Mouse (Mus musculus) megakaryocyte, embryonic 14.5 days (primary cell): ENCODE data around the gene Nrtn. TPM values are rescaled to one million over a fixed set of nuclear protein-coding genes. Genes with fewer than 3 reads are reported as not detected.

Source experiments
- H3K27me3 ChIP-seq: replicated peaks from 2 replicates; pipeline ENCODE3; 2012; ENCODE audit warnings: inconsistent platforms
- H3K36me3 ChIP-seq: replicated peaks from 2 replicates; pipeline ENCODE3; 2012; ENCODE audit warnings: low read length, inconsistent platforms, mixed read lengths
- H3K4me1 ChIP-seq: 2 replicates; pipeline ENCODE4 v1.6.1; 2012; ENCODE audit warnings: inconsistent platforms
- H3K4me3 ChIP-seq: replicated peaks from 2 replicates; pipeline ENCODE3; 2012; ENCODE audit warnings: moderate library complexity, mild to moderate bottlenecking, inconsistent platforms
- H3K9me3 ChIP-seq: 2 replicates; pipeline ENCODE4 v1.6.1; 2012; ENCODE audit warnings: inconsistent platforms
- FLI1 ChIP-seq: IDR thresholded peaks from 2 replicates; pipeline ENCODE4 v1.6.1; 2012; ENCODE audit warnings: low read length, inconsistent platforms, mixed read lengths
- GATA1 ChIP-seq: IDR thresholded peaks from 3 replicates; pipeline ENCODE4 v1.6.1; 2012; ENCODE audit warnings: mixed read lengths, low read length, inconsistent platforms, borderline replicate concordance
- polyA plus RNA-seq: library from polyadenylated mRNA; stranded (reverse); fragments of >175 nt; gene quantifications from 2 replicates; pipeline ENCODE4 v1.2.3, GENCODE M21; 2012; ENCODE audit warnings: low replicate concordance; ENCODE audit not compliant: insufficient read depth

Nrtn gene
- polyA plus RNA-seq, 1 experiment, result 2.0 TPM

DNA sequence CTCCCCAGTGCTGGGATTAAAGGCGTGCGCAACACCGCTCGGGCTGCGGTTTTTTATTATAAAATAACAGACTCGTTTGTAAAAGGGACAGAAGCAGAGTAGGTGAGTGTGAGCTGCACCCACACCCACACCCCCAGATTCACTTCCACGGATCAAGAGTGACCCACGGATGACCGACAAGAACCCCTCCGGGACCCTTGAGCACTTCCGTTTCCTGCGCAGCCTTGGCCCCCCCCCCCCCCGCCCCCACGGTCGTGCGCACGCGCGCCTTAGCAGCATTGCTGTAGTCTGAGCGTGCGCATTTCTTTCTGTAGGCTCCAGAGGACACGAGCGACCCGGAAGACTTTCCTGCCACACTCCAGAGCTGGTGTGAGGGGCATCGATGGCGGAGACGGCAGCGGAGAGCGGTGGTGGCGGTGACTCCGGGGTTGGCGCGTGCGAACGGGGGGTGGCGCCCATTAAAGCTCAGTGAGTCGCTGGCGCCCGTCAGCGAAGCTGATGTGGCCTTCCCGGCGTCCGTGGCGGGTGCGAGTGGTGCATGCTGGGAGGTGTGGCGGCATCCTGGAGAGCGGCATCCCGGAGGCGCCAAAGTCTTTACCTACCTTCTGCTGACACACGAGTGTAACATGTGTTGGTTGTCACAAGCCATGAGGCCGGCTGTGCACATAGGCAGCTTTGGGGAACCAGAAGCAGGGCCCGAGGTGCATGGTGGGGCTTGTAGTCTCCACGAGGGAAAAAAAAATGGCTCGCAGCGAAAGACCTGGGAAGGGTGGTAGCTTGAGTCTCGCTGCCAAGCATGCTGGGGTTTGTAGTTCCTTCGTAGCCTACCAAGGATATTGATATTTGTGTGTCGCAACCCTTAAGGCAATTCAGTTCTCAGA is 7.4 kb upstream of the Nrtn start, which contains the start of gene Dus3l:
Dus3l (plus strand) TSS at position 284 of the 881 bp plus-strand sequence.
- peaks cover 52% of the 10 kb centered on the region for H3K4me1 ChIP-seq
- H3K27me3 ChIP-seq, result peaks cover 10% of the 10 kb centered on the region
- no peaks in the 10 kb centered on the region for H3K9me3 ChIP-seq
- peak within 1 kb of the TSS; percentile 100 for H3K4me3 ChIP-seq
- peaks cover 34% of the 10 kb centered on the region for H3K36me3 ChIP-seq
- TF ChIP-seq FLI1 (no peak), GATA1 (no peak)

DNA sequence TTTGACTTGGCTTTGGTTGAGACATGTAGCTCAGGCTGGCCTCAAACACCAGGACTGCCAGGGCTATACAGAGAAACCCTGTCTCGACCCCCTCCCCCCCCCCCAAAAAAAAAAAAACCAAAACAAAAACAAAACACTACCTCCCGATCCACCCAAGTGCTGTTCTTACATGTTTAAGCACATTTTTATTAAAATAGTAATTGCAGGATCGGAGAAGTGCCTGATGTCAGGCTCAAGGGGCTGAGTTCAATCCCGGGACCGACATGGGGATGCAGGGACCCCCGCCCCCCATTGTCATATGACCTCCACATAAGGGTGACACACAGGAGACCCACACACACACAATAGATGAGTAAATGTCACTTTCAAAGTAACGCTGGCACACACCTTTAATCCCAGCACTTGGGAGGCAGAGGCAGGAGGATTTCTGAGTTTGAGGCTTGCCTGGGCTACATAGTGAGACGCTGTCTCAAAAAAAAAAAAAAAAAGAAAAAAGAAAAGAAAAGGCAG is 6.5 kb upstream of the Nrtn start:
- peaks cover 18% of the 10 kb centered on the region for H3K27me3 ChIP-seq
- H3K36me3 ChIP-seq, result peaks cover 24% of the 10 kb centered on the region
- peak overlapping the region; percentile 100 for H3K4me3 ChIP-seq
- no peak for TF ChIP-seq GATA1
- no peak for TF ChIP-seq FLI1
- no peaks in the 10 kb centered on the region for H3K9me3 ChIP-seq
- peaks cover 61% of the 10 kb centered on the region for H3K4me1 ChIP-seq

DNA sequence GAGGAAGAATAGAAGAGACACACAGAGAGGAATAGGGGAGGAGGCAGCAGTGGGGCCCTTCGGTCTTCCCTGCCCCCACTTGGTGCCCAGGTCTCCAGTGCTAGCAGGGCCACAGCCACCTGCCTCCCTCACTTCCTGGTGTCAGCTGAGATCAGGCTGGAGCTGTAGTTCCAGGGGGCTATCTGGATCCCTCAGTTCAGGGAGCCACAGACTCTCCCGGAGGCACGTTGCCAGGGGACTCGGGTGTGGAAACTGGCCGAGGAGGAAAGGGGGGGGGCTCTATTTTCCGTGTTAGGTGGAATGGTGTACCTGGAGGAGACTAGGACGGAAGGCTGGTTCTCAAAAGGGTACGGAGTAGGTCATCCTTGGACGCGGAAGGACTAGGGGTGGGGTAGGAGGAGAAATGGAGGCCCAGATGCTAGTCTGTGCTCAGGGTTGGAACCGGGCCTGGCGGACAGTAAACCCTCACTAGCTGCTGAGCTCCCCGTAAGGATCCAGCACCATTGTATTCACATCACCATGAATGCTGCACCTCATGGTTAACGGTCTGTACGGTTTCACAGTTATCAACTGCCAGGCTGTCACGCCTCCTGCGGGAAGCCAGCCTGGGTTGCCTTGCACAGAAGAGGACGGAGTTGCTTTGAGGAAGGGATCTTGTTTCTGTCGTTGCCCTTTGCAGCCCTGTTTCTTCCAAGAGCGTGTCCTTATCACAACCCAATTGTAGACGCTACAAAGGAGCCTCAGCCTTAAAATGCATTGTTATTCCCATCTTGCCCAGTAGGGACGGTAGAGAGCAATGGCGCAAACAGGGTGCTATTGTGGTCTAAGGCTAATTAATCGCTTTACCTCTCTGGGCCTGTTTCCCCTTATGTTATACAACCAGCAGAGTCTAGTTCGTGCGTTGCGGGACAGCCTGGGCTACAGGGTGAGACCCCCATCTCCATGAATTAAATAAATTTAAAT is 5.7 kb upstream of the Nrtn start:
- peaks cover 17% of the 10 kb centered on the region for H3K36me3 ChIP-seq
- peaks cover 22% of the 10 kb centered on the region for H3K27me3 ChIP-seq
- H3K4me1 ChIP-seq, result peaks cover 64% of the 10 kb centered on the region
- TF ChIP-seq FLI1 (no peak), GATA1 (no peak)
- peak overlapping the region; percentile 93 for H3K4me3 ChIP-seq
- H3K9me3 ChIP-seq, result no peaks in the 10 kb centered on the region

DNA sequence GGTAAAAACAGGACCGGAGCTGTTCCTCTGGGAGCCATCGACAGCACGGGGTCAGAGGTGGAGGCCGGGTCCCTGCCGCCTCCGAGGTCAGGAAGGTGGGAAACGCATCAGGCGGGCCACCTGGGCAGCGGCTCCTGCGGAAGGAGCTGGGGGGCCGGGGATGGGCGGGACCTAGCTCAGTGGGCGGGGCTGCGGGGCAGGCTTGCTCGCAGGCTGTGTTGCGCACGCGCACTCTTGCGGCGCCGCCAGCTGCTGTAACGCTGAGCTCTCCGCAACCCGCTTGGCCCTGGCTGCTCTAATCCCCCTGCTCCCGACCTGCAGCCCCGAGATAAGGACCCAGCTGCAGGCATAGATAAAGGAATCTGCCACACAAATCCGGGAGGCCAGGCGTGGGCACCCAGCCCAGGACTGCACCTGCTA is 4.7 kb upstream of the Nrtn start:
- TF ChIP-seq GATA1, result no peak
- no peak for TF ChIP-seq FLI1
- Histone ChIP-seq H3K4me1 (peaks cover 72% of the 10 kb centered on the region), H3K4me3 (peak overlapping the region; percentile 93), H3K36me3 (peaks cover 7% of the 10 kb centered on the region), H3K27me3 (peaks cover 28% of the 10 kb centered on the region), H3K9me3 (no peaks in the 10 kb centered on the region)

DNA sequence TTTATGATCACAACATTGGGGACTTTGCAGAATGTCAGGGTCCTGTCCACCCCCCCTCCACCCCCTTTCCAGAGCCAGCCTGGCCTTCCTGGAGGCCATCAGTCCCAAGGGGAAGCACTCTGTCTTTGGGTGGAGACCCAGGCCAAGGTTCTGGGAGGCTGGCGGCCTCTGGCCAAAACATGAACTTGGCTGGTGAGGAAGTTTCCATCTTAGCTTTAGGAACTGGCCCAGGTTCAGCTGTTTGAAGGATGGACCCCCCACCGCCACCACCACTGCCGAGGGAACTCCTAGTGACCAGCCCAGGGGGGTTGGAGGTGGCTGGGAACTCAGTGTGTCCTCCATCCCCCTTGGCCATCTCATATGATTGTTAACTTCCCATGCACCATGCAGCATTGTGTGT is 3.7 kb upstream of the Nrtn start:
- Histone ChIP-seq H3K27me3 (peaks cover 38% of the 10 kb centered on the region), H3K9me3 (no peaks in the 10 kb centered on the region), H3K36me3 (no peaks in the 10 kb centered on the region), H3K4me3 (peak overlapping the region; percentile 28), H3K4me1 (peaks cover 75% of the 10 kb centered on the region)
- TF ChIP-seq GATA1, result no peak
- TF ChIP-seq FLI1, result no peak

DNA sequence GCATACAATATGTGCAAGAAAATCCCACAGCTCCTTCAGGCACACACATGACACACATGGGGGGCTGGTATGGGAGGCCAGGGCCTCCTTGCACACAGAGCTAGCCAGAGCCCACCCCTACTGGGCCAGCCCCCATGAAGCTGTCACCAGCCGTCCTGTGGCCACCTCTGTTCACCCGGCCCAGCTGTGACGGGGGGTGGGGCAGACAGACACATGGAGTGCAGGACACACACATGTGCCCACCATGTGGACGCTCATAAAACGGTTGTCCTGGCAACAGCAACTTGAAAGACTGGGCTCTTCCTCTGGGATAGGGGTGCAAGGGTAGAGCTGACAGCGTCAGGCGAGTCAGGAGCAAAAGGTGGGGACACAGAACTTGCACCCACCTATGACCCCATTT is 1.9 kb upstream of the Nrtn start:
- Histone ChIP-seq H3K36me3 (no peaks in the 10 kb centered on the region), H3K4me1 (peaks cover 82% of the 10 kb centered on the region), H3K9me3 (no peaks in the 10 kb centered on the region), H3K4me3 (no peak overlapping the region), H3K27me3 (peaks cover 56% of the 10 kb centered on the region)
- TF ChIP-seq GATA1 (no peak), FLI1 (no peak)

DNA sequence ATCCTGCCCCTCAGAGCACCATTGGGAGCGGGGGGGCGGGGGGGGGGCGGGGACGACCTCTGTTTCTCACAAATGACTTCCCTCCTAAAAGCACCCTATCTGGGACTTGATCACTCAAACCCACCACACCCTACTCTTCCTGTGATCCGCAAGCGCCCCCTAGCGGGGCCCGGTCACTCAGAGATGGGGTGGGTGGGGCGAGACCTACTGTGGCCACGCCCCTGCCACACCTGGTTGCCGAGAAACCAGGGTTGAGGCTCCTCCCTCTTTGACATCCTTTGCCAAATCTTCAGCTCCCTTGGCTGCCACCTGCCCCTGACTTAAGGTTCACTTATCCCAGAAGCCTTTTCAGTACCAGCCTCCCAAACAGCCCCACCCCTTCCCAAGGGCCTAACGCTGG is 802 bp upstream of the Nrtn start:
- peaks cover 67% of the 10 kb centered on the region for H3K27me3 ChIP-seq
- H3K36me3 ChIP-seq, result no peaks in the 10 kb centered on the region
- peaks cover 80% of the 10 kb centered on the region for H3K4me1 ChIP-seq
- TF ChIP-seq FLI1 (no peak), GATA1 (no peak)
- H3K9me3 ChIP-seq, result no peaks in the 10 kb centered on the region
- H3K4me3 ChIP-seq, result peak overlapping the region; percentile 91

DNA sequence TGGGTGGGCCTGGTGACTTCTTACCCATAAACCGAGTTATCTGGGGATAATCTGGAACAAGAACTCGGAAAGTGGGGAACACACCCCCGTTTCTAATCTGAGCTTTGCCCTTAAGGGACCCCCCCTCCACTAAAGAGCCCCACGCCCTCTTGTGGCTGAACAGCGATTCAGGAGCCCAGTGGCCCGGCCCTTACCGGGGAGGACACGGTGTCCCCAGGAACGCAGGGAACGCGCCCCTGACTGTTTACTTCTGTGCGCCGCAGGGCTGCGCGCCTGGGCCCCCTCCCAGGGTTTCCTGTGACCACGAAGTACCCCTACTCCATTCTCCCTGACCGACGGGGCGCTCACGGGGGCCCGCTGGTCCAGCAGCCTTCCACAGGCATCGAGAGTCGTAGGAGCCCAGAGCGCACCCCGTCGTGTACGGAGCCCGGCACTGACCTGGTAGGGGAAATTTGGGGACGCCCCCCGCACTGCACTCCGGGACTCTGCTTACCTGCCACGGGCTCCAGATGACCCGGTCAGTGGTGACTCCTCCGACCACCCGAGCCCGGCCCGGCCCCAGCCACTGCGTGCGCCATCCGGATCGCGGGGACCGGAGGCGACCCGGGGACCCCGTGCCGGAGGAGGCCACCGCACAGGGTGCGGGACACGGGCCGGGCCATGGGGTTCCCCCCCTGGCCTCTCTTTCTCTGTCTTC is 479 bp downstream of the Nrtn start:
- H3K27me3 ChIP-seq, result peaks cover 80% of the 10 kb centered on the region

More for the DNA sequence above, 479 bp downstream of the Nrtn start:
- H3K9me3 ChIP-seq, result peaks cover 8% of the 10 kb centered on the region
- peak overlapping the region; percentile 91 for H3K4me3 ChIP-seq
- TF ChIP-seq FLI1 (no peak), GATA1 (no peak)
- H3K36me3 ChIP-seq, result no peaks in the 10 kb centered on the region
- peaks cover 67% of the 10 kb centered on the region for H3K4me1 ChIP-seq
